Mouse (Mus musculus): ENCODE measurements around the gene Atg5.

Gene Atg5

DNA sequence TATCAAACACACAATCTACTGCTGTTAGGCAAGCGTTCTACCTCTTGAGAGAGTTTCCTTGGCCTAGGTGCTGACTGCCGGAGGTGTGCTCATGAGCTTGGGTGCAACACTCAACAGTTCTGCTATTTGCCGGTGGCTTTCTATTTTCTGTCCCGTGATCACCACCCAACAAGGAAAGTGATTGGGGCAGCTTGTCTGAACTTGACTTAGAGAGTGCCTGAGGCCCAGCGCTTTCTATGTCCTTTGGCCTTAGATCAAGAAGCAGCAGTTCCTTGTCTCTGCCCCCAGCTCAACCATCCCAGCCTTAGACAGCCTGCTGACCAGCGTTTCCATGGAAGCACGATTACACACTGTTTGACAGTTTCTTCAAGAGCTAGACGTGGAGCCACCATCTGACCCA is 124.7 kb downstream of the Atg5 start:
- no peak for DNase-seq

DNA sequence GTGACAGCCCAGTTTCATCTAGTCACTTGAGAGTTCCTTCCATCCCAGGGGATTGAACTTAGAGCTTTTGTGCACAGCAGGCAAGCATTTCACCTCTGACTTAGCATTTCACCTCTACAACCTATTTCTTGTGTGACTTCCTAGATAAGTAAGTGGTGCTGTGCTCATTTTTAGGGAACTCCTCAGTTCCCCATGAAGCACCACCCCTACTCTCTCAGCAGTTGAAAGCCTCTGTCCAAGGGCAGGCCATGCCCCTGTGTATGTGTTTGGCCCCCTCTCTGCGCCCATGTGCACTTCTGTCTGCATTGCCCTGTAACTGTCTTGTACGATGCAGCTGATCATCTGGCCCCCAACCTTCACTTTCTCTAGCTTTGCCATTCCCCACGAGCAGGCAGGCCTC is 132.0 kb downstream of the Atg5 start:
- no peak for DNase-seq

DNA sequence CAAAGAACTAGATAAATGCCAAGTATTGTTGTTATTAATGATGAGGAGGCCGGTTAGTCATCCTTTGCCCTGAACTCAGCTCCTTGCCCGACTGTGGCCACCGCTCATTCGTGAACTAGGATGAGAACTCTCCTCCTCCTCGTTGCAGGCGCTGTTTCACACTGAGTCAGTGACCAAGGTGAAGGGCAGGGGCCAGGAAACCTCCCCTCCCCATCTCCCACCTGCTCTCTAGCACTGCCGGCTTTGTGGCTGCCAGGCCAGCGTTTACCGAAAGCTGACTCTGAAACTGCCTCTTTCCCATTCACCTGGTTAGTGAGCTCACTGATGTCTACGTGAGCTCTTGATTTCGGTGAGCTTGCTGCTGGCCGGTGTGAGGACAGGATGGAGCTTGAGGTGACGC is 132.4 kb downstream of the Atg5 start:
- DNase-seq: no peak

DNA sequence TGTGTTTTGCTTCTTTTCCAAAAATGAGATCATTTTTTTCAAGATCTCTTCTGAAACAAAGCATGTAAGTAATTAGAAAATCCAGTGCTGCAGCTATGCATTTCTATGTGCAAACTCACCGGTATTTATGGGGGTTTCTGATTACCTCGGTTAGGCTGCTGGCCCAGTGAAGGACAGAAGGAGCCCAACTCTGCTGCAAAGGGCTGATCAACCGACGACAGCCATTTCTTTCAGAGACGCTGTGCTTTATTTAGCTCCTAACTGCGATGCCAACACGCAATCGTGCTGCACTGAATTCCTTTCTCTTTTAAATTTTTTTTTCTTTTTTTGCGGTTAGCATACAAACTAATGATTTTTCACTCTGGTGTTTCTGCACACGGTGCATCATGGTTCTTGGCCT is 133.4 kb downstream of the Atg5 start:
- DNase-seq: no peak

DNA sequence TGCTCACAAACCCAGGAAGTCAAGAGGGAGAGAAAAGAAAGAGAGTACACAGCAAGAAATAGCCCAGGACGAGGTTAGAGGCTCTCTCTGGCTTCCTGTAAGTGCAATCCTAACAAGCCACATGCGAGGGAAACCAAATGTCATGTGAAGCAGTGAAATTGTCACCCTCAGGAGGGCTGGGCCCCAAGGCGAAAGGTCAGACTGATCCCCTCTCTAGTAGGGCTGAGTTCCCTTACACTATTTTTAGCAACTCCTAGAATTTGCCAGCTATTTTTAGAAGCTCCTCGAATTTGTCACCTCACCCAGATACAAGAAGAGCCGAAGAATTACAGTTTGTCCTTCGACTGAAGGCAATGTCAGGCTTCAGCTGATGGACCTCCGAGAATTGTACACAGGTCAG is 135.3 kb downstream of the Atg5 start:
- no peak for DNase-seq

DNA sequence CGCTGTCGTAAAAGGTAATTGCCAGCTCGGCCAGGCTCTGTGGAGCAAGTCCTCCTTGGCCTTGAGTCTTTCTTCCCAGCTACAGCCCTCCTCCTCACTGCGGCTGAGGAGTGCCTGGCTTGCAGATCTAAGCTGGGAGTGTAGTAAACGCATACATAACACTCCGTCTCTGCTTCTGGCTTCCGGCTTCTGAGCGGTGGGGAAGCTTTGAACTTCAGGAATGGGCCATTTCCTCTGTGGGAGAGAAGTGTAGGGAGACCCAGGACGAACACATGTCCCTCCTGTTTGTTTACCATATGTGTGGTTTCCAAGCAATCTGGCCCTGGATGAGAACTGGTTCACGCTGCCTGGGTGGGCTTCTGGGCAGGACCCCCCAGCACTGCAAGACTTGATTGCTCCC is 140.9 kb downstream of the Atg5 start:
- DNase-seq: no peak

DNA sequence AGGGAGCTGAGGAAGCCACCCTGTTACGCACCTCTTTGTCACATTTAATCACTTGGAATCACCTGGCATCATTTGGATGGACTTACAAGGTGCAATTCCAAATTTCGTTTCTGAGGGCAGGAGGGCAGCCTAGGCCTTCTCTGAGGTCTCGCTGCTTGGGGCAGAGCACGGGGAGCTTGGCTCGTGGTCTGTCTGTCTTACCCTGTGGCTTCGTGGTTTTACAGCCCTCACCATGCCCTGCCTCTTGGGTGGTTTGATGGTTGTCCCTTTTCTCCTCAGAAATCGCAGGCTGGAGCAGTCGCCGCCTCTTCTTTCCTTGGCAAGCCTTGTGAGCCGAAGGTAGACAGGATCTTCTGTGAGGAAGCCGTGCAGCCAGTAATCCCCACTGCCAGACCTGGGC is 141.8 kb downstream of the Atg5 start:
- no peak for DNase-seq

Data from lung, postnatal 4 days (tissue).